Mouse (Mus musculus): ENCODE measurements around the gene Mtmr12.

DNA sequence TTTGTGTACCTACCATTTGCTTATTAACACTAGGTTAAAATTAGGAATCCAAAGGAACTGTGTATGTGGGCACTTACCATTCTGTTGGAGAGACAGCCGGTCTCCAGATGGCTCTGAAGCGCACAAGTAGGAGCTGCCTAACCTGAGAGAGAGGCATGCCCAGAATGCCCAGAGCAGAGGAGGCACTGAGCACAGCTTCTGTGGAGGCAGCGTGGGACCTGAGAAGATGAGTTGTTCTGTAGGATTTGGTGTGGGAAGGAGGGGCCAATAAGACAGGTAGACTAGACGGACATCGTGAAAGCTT is 10.5 kb downstream of the Mtmr12 start:
- TF ChIP-seq POLR2A (IDR thresholded peaks at IDR 0.05; ENCODE audit: borderline replicate concordance, low read depth, low read length) (no peak), CTCF (IDR thresholded peaks at IDR 0.05; ENCODE audit: low read depth, low read length) (no peak)
